Mouse (Mus musculus) intestine, embryonic 16.5 days (tissue): ENCODE measurements around the gene Tom1l1. TPM values are rescaled to one million over a fixed set of nuclear protein-coding genes. Genes with fewer than 3 reads are reported as not detected.
"Not testable (repeated sequence)": the region's sequence is repeated elsewhere in the genome, so short reads cannot be mapped to it uniquely, and the experiment has no call there.

ENCODE experiments used
- ATAC-seq: fragments of 200-750 bp; cut with Nextera tagmentation; 2 replicates; pipeline ENCODE4 v1.8.0; 2017; ENCODE audit warnings: moderate TSS enrichment, moderate library complexity
- H3K27ac ChIP-seq: fragments of 300-500 bp; sonication (generic); 2 replicates; pipeline ENCODE4 v1.5.1; 2014; ENCODE audit warnings: mild to moderate bottlenecking, low read length
- H3K27me3 ChIP-seq: fragments of 300-500 bp; sonication (generic); replicated peaks from 2 replicates; pipeline ENCODE4 v1.6.1; 2014; ENCODE audit warnings: low read length, control low read depth, mixed read lengths; ENCODE audit not compliant: control insufficient read depth, insufficient read depth
- H3K36me3 ChIP-seq: fragments of 300-500 bp; sonication (generic); 2 replicates; pipeline ENCODE4 v1.6.1; 2014; ENCODE audit warnings: low read length, control low read depth; ENCODE audit not compliant: control insufficient read depth, insufficient read depth
- H3K4me1 ChIP-seq: fragments of 300-500 bp; sonication (generic); 2 replicates; pipeline ENCODE4 v1.6.1; 2014; ENCODE audit warnings: low read length, control low read depth, mixed read lengths; ENCODE audit not compliant: control insufficient read depth, insufficient read depth
- H3K4me2 ChIP-seq: fragments of 300-500 bp; sonication (generic); 2 replicates; pipeline ENCODE4 v1.6.1; 2014; ENCODE audit warnings: low read depth, low read length, control low read depth
- H3K4me3 ChIP-seq: fragments of 300-500 bp; sonication (generic); 2 replicates; pipeline ENCODE4 v1.5.1; 2014; ENCODE audit warnings: mild to moderate bottlenecking, low read length
- H3K9ac ChIP-seq: fragments of 300-500 bp; sonication (generic); 2 replicates; pipeline ENCODE4 v1.6.1; 2014; ENCODE audit warnings: low read depth, low read length
- H3K9me3 ChIP-seq: fragments of 300-500 bp; sonication (generic); 2 replicates; pipeline ENCODE4 v1.6.1; 2016; ENCODE audit warnings: low read length, control low read depth; ENCODE audit not compliant: control insufficient read depth
- WGBS: fragments of 180-500 bp; shearing (Covaris S2); extraction: QIAGEN DNeasy Blood & Tissue Kit; methylation state at CpG from one replicate; pipeline ENCODE4 v1.1.7; 2014; 5-methylcytosine and 5-hydroxymethylcytosine counted together
- polyA plus RNA-seq: library from polyadenylated mRNA; unstranded; fragments of >200 nt; fragmentation: Nextera tagmentation; extraction: Ambion mirVana; gene quantifications from 2 replicates; pipeline ENCODE4 v1.2.1, GENCODE M21; 2015

Tom1l1 gene
- polyA plus RNA-seq, result 65.6 and 67.6 TPM in 2 replicates

DNA sequence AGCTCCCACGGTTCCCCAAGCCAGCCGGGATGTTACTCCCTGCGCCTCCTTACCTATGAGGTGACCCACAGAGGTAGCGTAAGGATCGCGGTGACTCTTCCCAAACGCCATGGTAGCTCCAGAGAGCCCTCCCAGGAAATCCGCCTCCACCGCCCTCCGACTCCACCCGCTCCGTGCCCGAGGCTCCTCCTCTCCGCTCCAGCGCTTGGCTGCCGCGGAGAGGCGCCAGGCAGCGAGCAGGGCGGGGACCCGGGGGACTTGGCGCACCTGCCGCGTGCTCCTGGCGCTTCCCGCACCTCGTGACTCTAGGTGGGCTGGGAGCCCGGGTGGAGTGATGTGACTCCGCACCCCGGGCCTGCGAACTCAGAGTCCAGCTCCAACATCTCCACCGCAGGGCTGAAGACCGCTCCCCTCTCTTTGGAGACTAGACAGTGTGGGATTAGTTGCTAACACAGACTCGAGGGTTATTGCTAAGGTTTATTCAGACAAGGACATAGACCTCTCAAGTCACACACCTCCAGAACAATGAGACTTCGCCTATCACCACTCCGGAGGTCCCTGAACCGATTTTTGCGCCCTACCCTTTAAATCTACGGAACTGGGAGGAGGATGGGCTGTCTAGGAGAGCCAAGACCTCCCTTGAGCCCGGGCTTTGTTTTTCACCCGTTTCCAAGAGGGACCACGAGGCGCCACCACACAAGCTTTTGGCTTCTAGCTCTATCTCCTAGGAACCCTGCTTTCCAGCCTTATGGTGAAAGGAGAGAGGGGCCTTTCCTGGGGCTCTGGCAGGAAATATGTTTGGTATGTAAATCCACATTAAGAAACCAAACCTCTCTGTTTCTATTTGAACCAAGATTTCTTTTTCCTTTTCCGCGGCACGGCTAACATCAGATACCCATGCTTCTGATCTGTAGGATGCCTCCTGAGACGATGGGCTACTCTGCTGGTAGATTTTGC, at the start of gene Tom1l1:
TSS of gene Tom1l1 (minus strand) at position 907 of the 957 bp plus-strand sequence.
- 6% methylated on average over 46 of the region's 47 CpGs for WGBS
- peak within 1 kb of the TSS; percentile 63 for H3K27ac ChIP-seq
- H3K4me3 ChIP-seq, result peak within 1 kb of the TSS; percentile 74
- ATAC-seq, result peak; percentile 97
- no peaks in the 10 kb centered on the region for H3K27me3 ChIP-seq
- peak within 1 kb of the TSS; percentile 76 for H3K9ac ChIP-seq
- no peaks in the 10 kb centered on the region for H3K9me3 ChIP-seq
- peaks cover 9% of the 10 kb centered on the region; the same call in 1 of the 2 replicates for H3K4me1 ChIP-seq
- no peaks in the 10 kb centered on the region for H3K36me3 ChIP-seq
- peak within 1 kb of the TSS; percentile 89 for H3K4me2 ChIP-seq

DNA sequence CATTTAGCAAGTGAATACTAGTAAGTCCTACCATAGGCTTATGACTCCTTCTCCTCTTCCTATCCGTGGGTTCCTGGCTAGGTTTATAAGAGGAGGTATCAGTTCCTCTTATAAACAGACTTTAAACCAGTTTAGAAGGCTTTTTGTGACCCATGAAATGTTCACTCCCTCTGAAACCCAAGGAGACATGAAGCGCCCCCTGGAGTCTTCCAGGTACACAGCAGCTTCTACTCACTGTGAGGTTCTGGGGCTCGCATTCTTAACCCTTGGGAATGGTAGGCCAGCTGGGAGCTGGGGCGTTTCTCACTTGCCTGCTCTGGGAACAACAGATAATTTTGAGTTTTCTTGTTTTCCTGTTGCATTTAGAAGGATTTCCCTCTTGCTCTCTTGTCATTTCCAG, 45.4 kb upstream of the Tom1l1 start:
- Histone ChIP-seq H3K27ac (no peak overlapping the region), H3K36me3 (no peaks in the 10 kb centered on the region), H3K4me3 (no peak overlapping the region), H3K4me1 (no peaks in the 10 kb centered on the region), H3K27me3 (no peaks in the 10 kb centered on the region), H3K4me2 (no peak overlapping the region), H3K9ac (no peak overlapping the region), H3K9me3 (no peaks in the 10 kb centered on the region)
- ATAC-seq, result no peak
- 68% methylated on average over 4 of the region's 4 CpGs for WGBS

DNA sequence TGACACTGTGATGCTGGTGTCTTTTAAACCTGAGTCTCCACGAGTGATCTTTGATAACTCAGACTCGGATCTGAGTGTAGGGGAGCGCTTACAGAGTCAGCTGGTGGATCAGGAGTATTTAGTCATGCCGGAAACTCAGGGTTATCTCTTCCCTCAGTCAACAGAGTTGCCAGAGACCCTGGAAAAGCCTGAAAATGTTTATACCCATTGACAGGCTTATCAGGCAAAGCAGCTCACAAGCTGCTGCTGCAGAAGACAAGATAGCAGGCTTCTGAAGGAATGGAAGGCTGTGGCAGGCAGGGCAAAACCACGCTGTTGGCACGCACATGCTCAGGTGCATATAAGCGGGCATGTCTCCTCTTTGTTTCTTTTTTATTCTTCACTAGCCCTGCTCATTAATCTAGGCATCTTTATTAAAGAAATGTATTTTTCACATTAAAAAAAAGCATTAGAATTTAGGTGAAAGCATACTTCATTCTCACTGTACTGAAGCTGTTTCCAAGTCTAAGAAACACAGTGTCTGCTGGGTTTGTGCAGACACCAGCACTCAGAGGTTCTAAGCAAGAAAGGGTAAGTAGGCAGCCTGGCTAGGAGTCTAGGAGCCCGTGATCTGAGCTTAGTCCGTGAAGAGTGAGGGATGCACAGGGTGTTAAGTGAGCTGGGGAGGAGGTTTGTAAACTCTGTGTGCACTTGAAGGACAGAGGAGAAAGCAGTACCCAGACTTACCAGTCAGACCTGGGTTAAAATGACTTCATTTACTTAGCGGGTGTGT, 39.4 kb upstream of the Tom1l1 start:
- no peak overlapping the region for H3K9ac ChIP-seq
- 49% methylated on average over 10 of the region's 10 CpGs for WGBS
- H3K4me2 ChIP-seq, result no peak overlapping the region
- H3K9me3 ChIP-seq, result no peaks in the 10 kb centered on the region
- H3K27ac ChIP-seq, result no peak overlapping the region
- ATAC-seq, result peak; percentile 88
- no peaks in the 10 kb centered on the region for H3K36me3 ChIP-seq
- H3K4me3 ChIP-seq, result no peak overlapping the region
- no peaks in the 10 kb centered on the region for H3K27me3 ChIP-seq
- no peaks in the 10 kb centered on the region for H3K4me1 ChIP-seq

DNA sequence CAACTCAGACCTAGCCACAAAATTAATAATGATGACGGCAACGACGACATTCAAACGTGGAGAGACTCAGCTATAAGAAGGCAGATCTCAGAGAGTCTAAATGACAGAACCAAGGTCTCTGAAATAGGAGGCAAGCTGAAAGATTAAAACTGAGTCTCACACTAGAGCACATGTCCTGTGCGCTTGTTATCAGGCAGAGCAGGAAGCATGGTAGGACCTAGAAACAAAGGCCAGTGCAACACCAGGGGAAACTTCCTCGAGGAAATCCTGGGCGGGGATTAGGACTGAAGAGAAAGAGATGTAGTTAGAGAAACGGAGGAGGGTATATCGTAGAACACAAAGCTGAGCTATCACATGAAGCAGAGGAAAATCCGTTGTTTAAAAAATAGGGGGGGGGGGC, 38.6 kb upstream of the Tom1l1 start:
- ATAC-seq, result 0 out of 2 replicates have a peak, but pooled peaks have one; percentile 44
- Histone ChIP-seq H3K9ac (no peak overlapping the region), H3K27me3 (no peaks in the 10 kb centered on the region), H3K36me3 (no peaks in the 10 kb centered on the region), H3K9me3 (no peaks in the 10 kb centered on the region), H3K4me1 (no peaks in the 10 kb centered on the region), H3K4me2 (no peak overlapping the region), H3K27ac (no peak overlapping the region), H3K4me3 (no peak overlapping the region)
- 78% methylated on average over 10 of the region's 10 CpGs for WGBS

DNA sequence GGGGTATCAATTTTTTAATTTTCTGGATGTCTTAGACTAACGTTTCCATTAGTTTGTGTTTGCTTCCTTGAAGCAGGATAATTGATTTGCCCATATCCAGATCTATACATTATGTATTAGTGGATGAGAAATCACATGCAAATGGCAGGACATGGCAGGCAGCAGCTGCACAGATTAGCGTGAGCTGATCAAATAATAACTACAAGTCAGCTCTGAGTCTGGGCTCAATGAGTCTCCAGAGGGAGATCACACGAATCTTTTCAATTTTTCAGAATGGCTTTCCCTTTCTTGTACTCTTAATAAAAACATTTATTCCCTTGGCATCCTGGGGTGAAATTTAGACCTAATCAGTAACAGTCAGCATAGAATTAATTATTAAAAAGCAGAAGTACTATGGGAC, 34.1 kb upstream of the Tom1l1 start:
- Histone ChIP-seq H3K27me3 (no peaks in the 10 kb centered on the region), H3K27ac (no peak overlapping the region), H3K36me3 (no peaks in the 10 kb centered on the region), H3K9me3 (no peaks in the 10 kb centered on the region), H3K4me3 (no peak overlapping the region), H3K9ac (no peak overlapping the region), H3K4me2 (no peak overlapping the region), H3K4me1 (no peaks in the 10 kb centered on the region)
- no peak for ATAC-seq
- WGBS, result 71% methylated on average over 3 of the region's 3 CpGs

DNA sequence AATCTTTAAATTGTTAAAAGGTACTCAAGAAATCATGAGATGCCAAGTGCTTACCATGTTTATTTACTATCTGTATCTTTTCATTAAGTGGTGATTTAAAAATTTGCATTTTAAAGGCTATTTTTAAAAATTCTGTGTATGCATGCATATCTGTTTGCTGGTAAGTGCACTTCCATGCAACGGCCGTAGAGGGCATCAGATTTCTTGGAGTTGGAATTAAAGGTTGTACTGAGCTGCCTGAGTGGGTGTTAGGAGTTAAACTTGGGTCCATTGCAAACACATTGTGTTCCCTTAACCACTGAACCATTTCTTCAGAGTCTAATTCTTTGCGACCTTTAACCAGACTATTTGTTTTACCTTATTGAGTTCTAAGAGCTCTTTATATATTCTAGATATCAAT, 29.6 kb upstream of the Tom1l1 start:
- WGBS, result 91% methylated on average over 3 of the region's 3 CpGs
- no peaks in the 10 kb centered on the region for H3K9me3 ChIP-seq
- no peak for ATAC-seq
- H3K27me3 ChIP-seq, result no peaks in the 10 kb centered on the region
- H3K4me3 ChIP-seq, result no peak overlapping the region
- no peak overlapping the region for H3K9ac ChIP-seq
- H3K4me1 ChIP-seq, result no peaks in the 10 kb centered on the region
- H3K36me3 ChIP-seq, result no peaks in the 10 kb centered on the region
- H3K4me2 ChIP-seq, result no peak overlapping the region
- no peak overlapping the region for H3K27ac ChIP-seq

DNA sequence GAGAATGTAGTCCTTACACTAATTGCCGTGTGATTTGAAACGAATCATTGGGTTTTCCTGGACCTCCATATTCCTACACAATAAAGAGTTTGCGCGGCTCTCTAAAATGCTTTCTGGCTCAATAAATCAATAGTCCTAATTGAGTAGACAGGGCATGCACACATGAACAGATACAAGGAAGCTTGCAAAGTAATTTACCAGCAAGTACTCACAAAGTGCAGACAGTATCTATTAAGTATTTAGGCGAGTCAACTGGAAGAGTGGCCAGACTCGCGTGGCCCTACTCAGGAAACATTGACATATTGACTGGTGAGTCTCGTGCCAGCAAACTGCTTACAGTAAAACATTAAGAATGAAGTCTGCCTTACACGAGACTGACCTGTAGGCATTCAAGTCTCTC, 23.4 kb upstream of the Tom1l1 start:
- Histone ChIP-seq H3K4me3 (no peak overlapping the region), H3K27me3 (no peaks in the 10 kb centered on the region), H3K4me2 (no peak overlapping the region), H3K9ac (no peak overlapping the region), H3K9me3 (no peaks in the 10 kb centered on the region), H3K27ac (no peak overlapping the region), H3K36me3 (no peaks in the 10 kb centered on the region), H3K4me1 (no peaks in the 10 kb centered on the region)
- WGBS, result 62% methylated on average over 9 of the region's 9 CpGs
- no peak for ATAC-seq

DNA sequence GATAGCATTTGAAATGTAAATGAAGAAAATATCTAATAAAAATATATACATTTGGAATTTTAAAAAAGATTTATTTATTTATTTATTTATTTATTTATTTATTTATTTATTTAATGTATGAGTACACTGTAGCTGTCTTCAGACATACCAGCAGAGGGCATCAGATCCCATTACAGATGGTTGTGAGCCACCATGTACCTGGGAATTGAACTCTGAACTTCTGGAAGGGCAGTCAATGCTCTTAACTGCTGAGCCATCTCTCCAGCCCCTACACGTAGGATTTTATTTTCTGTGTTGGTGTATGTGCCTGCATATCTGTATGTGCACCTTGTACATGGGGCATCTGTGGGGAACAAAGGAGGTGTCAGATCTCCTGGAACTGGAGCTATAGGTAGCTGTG, 19.0 kb upstream of the Tom1l1 start:
- not testable (repeated sequence) for ATAC-seq, H3K27ac ChIP-seq, H3K27me3 ChIP-seq, H3K9me3 ChIP-seq, H3K4me2 ChIP-seq, H3K9ac ChIP-seq, H3K36me3 ChIP-seq, H3K4me3 ChIP-seq, H3K4me1 ChIP-seq
- 100% methylated on average over 1 of the region's 1 CpGs for WGBS

DNA sequence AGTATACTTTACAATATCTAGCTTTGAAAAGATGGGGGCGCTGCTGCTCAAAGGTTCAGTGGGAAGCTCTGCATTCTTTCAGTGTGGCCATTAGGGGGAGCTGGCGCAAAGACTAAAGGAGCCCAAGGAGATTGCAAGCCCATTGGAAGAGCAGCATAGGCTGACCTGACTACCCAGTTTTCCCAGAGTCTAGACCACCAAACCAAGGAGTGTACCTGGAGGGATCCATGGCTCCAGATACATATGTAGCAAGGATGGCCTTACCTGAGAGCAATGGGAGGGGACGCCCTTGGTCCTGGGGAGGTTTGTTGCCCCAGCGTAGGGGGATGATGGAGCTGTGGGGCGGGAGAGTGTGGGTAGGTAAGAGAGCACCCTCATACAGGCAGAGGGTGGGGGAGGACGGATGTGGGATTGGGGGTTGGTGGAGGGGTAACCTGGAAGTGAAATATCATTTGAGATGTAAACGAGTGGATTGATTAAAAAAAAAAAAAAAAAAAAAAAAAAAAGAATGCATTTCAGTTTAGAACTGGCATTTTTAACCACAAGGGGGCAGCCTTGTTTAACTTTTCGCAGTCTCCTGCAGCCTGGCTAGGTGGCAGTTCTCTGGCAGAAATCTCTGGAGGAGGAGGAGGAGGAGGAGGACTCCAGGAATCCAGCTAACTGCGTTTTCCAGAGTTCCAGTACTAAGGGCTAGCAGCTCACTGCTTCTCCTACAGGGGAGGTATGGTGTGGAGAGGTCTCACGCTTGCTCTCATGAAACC, 9.5 kb upstream of the Tom1l1 start:
- ATAC-seq, result peak; percentile 85
- H3K4me2 ChIP-seq, result peak overlapping the region; percentile 14; the same call in 1 of the 2 replicates
- 19% methylated on average over 10 of the region's 10 CpGs for WGBS
- no peaks in the 10 kb centered on the region for H3K4me1 ChIP-seq
- no peaks in the 10 kb centered on the region for H3K9me3 ChIP-seq
- no peak overlapping the region for H3K4me3 ChIP-seq
- H3K27ac ChIP-seq, result no peak overlapping the region
- H3K36me3 ChIP-seq, result no peaks in the 10 kb centered on the region
- no peaks in the 10 kb centered on the region for H3K27me3 ChIP-seq
- no peak overlapping the region for H3K9ac ChIP-seq
